Mouse (Mus musculus) hindbrain, embryonic 15.5 days (tissue): ENCODE data around the gene Gm5728. TPM values are rescaled to one million over a fixed set of nuclear protein-coding genes. Genes with fewer than 3 reads are reported as not detected.
"Not testable (repeated sequence)": the region's sequence is repeated elsewhere in the genome, so short reads cannot be mapped to it uniquely, and the experiment has no call there.

Experiments
- ATAC-seq: fragments of 200-750 bp; cut with Nextera tagmentation; 2 replicates; pipeline ENCODE4 v1.8.0; 2017; ENCODE audit warnings: low read depth, moderate number of reproducible peaks, moderate TSS enrichment; ENCODE audit not compliant: low FRiP score
- H3K27ac ChIP-seq: fragments of 300-500 bp; sonication (generic); replicated peaks from 2 replicates; pipeline ENCODE4 v1.5.1; 2015; ENCODE audit warnings: mild to moderate bottlenecking, inconsistent platforms
- H3K27me3 ChIP-seq: fragments of 300-500 bp; sonication (generic); 2 replicates; pipeline ENCODE4 v1.6.1; 2015; ENCODE audit warnings: control low read depth, inconsistent platforms
- H3K36me3 ChIP-seq: fragments of 300-500 bp; sonication (generic); 2 replicates; pipeline ENCODE4 v1.6.1; 2015; ENCODE audit warnings: control low read depth, inconsistent platforms
- H3K4me1 ChIP-seq: fragments of 300-500 bp; sonication (generic); replicated peaks from 2 replicates; pipeline ENCODE4 v1.6.1; 2015; ENCODE audit warnings: control low read depth, inconsistent platforms
- H3K4me2 ChIP-seq: fragments of 300-500 bp; sonication (generic); 2 replicates; pipeline ENCODE4 v1.6.1; 2015; ENCODE audit warnings: moderate library complexity, mild to moderate bottlenecking, inconsistent platforms
- H3K4me3 ChIP-seq: fragments of 300-500 bp; sonication (generic); 2 replicates; pipeline ENCODE4 v1.5.1; 2015; ENCODE audit warnings: mild to moderate bottlenecking, inconsistent platforms
- H3K9ac ChIP-seq: fragments of 300-500 bp; sonication (generic); 2 replicates; pipeline ENCODE4 v1.6.1; 2015; ENCODE audit warnings: inconsistent platforms
- H3K9me3 ChIP-seq: fragments of 300-500 bp; sonication (generic); 2 replicates; pipeline ENCODE4 v1.6.1; 2016; ENCODE audit warnings: control low read depth, inconsistent platforms
- WGBS: fragments of 180-500 bp; shearing (Covaris S2); methylation state at CpG from one replicate; pipeline ENCODE4 v1.1.7; 2015; 5-methylcytosine and 5-hydroxymethylcytosine counted together
- polyA plus RNA-seq: library from polyadenylated mRNA; unstranded; fragments of >200 nt; fragmentation: Nextera tagmentation; extraction: Ambion mirVana; gene quantifications from 2 replicates; pipeline ENCODE4 v1.2.1, GENCODE M21; 2015

The Gm5728 gene
- polyA plus RNA-seq: not detected in 2 replicates

- H3K27me3 ChIP-seq, H3K9ac ChIP-seq, H3K9me3 ChIP-seq, H3K4me1 ChIP-seq, ATAC-seq, H3K4me2 ChIP-seq, H3K4me3 ChIP-seq, H3K27ac ChIP-seq, H3K36me3 ChIP-seq: not testable (repeated sequence)
- WGBS: no CpG with 5 or more reads among the region's 1 CpGs
Measured at GRCm38 (mm10) chr7:20375310-20375709, at the start of gene Gm5728. TSS of gene Gm5728 (minus strand) at chr7:20375410.

DNA sequence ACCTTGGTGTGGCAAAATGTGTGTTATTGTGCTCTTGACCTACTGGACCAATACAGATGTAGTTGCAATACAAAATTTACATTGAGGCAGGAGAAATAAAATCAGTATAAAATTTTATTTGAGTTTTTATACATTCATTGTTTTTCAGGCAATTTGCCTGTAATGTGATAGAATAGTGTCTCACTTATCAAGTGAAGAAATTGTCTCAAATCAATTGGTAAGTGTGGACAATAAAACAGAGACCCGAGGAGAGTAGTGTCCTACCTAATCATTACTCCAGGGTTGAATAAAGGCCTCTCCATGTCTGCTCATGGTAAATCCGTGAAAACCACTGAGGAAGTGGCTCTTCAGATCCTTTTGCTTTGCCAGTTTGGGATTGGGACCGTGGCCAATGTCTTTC, 42.4 kb upstream of the Gm5728 start, which contains the start of gene Vmn1r100:
Vmn1r100 (plus strand) TSS at position 301 of the 400 bp plus-strand sequence.
- not testable (repeated sequence) for H3K27me3 ChIP-seq, ATAC-seq, H3K4me3 ChIP-seq, H3K4me1 ChIP-seq, H3K9me3 ChIP-seq, H3K9ac ChIP-seq, H3K4me2 ChIP-seq, H3K36me3 ChIP-seq, H3K27ac ChIP-seq
- WGBS: no CpG with 5 or more reads among the region's 3 CpGs

- H3K9ac ChIP-seq, H3K36me3 ChIP-seq, H3K4me2 ChIP-seq, H3K4me1 ChIP-seq, H3K27me3 ChIP-seq, H3K4me3 ChIP-seq, ATAC-seq, H3K27ac ChIP-seq, H3K9me3 ChIP-seq: not testable (repeated sequence)
- no CpG with 5 or more reads among the region's 2 CpGs for WGBS
Measured at GRCm38 (mm10) chr7:20333965-20334364, 41.2 kb downstream of the Gm5728 start, which contains the start of gene Gm4133. TSS of gene Gm4133 (minus strand) at chr7:20334065.

Other genes starting within 250 kb of the Gm5728 start
- gene Vmn1r93, start 236.3 kb downstream of the Gm5728 start, polyA plus RNA-seq: not detected in 2 replicates
- gene Vmn1r94, start 207.0 kb downstream of the Gm5728 start, polyA plus RNA-seq: not detected in 2 replicates
- not detected in 2 replicates for gene Vmn1r95, start 181.7 kb downstream of the Gm5728 start, polyA plus RNA-seq
- gene Gm6164, start 169.8 kb downstream of the Gm5728 start, polyA plus RNA-seq: not detected in 2 replicates
- gene Gm4498, start 141.6 kb downstream of the Gm5728 start, polyA plus RNA-seq: not detected in 2 replicates
- not detected in 2 replicates for gene Gm5890, start 112.6 kb downstream of the Gm5728 start, polyA plus RNA-seq
- not detected in 2 replicates for gene Gm4133, start 41.3 kb downstream of the Gm5728 start, polyA plus RNA-seq
- gene Vmn1r100, start 42.5 kb upstream of the Gm5728 start, polyA plus RNA-seq: not detected in 2 replicates
- gene Vmn1r101, start 67.2 kb upstream of the Gm5728 start, polyA plus RNA-seq: not detected in 2 replicates
- not detected in 2 replicates for gene Gm10670, start 99.5 kb upstream of the Gm5728 start, polyA plus RNA-seq
- not detected in 2 replicates for gene Vmn1r103, start 135.1 kb upstream of the Gm5728 start, polyA plus RNA-seq
- gene Vmn1r104, start 158.4 kb upstream of the Gm5728 start, polyA plus RNA-seq: not detected in 2 replicates
- not detected in 2 replicates for gene Gm5726, start 170.3 kb upstream of the Gm5728 start, polyA plus RNA-seq
- gene Gm4141, start 200.8 kb upstream of the Gm5728 start, polyA plus RNA-seq: not detected in 2 replicates
- not detected in 2 replicates for gene Gm4513, start 223.6 kb upstream of the Gm5728 start, polyA plus RNA-seq